Mouse (Mus musculus): ENCODE measurements around the gene Kcnk1. TPM values are rescaled to one million over a fixed set of nuclear protein-coding genes. Genes with fewer than 3 reads are reported as not detected.

The Kcnk1 gene
- polyA plus RNA-seq, 1 experiment from 2014 or later = 19.8 TPM

DNA sequence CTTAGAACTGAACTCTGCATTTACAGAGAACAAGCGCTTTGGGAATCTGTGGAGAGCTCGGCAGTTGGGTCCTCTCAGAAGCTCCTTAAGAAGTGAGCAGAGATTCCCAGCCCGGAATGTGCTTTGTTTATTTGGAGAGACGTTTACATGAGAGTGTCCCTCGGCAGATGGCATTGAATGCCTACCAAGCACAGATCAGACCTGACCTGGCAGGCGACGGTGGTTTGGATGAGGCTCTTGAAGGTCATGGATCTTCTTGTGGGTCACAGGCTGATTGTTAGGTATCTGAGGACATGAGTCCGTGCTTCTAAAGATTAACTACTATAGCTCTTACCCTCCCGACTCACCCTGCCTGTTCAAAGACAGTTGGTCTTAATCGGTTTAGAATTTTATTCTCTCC, 67.9 kb downstream of the Kcnk1 start:
- no peaks in the 10 kb centered on the region for H3K27me3 ChIP-seq
- WGBS = 79% methylated on average over 10 of the region's 10 CpGs

GRCm38 (mm10) chr8:126063832-126064409, 69.0 kb downstream of the Kcnk1 start:
- Histone ChIP-seq H3K36me3 (no peaks in the 10 kb centered on the region), H3K9me3 (no peaks in the 10 kb centered on the region), H3K27me3 (no peaks in the 10 kb centered on the region), H3K9ac (no peak overlapping the region), H3K4me1 (no peaks in the 10 kb centered on the region), H3K4me3 (no peak overlapping the region), H3K4me2 (no peak overlapping the region), H3K27ac (no peak overlapping the region)
- no peak for ATAC-seq (ENCODE audit: insufficient number of reproducible peaks, insufficient read depth, low FRiP score, low TSS enrichment, low read depth)
- WGBS = 75% methylated on average over 9 of the region's 9 CpGs

More for the DNA sequence above, 67.9 kb downstream of the Kcnk1 start:
- H3K36me3 ChIP-seq = no peaks in the 10 kb centered on the region
- H3K4me2 ChIP-seq = no peak overlapping the region
- ATAC-seq (ENCODE audit: insufficient number of reproducible peaks, insufficient read depth, low FRiP score, low TSS enrichment, low read depth) = no peak
- H3K4me1 ChIP-seq = no peaks in the 10 kb centered on the region
- H3K4me3 ChIP-seq = no peak overlapping the region
- no peaks in the 10 kb centered on the region for H3K9me3 ChIP-seq
- no peak overlapping the region for H3K9ac ChIP-seq
- H3K27ac ChIP-seq = no peak overlapping the region

DNA sequence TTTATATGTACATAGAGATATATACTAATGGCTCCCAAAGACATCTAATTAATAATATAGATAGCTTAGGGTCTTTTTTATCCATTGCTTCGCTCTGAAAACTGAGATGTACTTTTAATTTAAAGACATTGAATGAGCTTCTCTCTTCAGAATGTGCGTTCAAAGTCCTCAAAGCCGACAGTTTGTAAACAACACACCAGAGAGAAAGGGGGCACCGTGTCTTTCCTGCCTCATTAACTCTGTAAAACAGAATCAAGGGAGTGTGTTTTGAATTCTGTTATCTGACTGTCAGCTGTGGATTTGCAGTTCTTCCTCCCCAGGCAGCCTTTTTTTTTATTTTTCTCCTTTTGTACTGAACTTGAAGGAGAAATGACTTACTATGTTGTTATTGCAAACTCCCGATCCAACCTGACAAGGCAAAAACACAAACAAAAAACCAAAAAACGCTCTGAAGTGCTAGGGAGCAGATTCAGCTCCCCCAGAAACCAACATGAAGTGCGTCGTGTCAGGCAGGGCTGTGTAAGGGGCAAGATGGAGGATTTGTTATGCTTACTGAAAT, 69.7 kb downstream of the Kcnk1 start:
- H3K9me3 ChIP-seq = no peaks in the 10 kb centered on the region
- H3K27ac ChIP-seq = no peak overlapping the region
- H3K4me2 ChIP-seq = no peak overlapping the region
- no peaks in the 10 kb centered on the region for H3K27me3 ChIP-seq
- H3K4me1 ChIP-seq = no peaks in the 10 kb centered on the region
- H3K36me3 ChIP-seq = no peaks in the 10 kb centered on the region
- no peak for ATAC-seq (ENCODE audit: insufficient number of reproducible peaks, insufficient read depth, low FRiP score, low TSS enrichment, low read depth)
- 58% methylated on average over 8 of the region's 8 CpGs for WGBS
- no peak overlapping the region for H3K9ac ChIP-seq
- H3K4me3 ChIP-seq = no peak overlapping the region

- 47% methylated on average over 6 of the region's 6 CpGs for WGBS
- Histone ChIP-seq H3K9ac (no peak overlapping the region), H3K4me1 (no peaks in the 10 kb centered on the region), H3K27me3 (no peaks in the 10 kb centered on the region), H3K27ac (no peak overlapping the region), H3K36me3 (no peaks in the 10 kb centered on the region), H3K4me2 (no peak overlapping the region), H3K4me3 (no peak overlapping the region), H3K9me3 (no peaks in the 10 kb centered on the region)
- no peak for ATAC-seq (ENCODE audit: insufficient number of reproducible peaks, insufficient read depth, low FRiP score, low TSS enrichment, low read depth)
These were observed 72.3 kb downstream of the Kcnk1 start for GRCm38 (mm10) chr8:126067306-126067705.

DNA sequence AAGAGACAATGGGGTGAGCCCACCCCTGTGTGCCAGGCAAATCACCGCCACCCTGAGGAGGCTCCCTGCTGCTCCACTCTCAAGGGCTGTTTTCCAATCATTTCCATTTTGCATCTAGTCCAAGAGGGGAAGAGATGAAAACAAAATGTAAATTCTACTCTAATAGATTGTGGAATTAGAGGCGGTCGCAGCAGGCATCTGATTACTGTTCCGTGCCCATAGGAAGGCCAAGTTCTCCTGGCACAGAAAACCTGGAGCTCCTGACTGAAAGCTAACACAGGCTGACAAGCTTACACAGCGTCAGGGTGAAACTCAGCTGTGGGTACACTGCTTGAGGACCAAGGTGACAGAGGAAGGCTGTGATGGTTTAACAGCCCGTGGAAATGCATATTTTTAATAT, 73.2 kb downstream of the Kcnk1 start:
- no peak for ATAC-seq (ENCODE audit: insufficient number of reproducible peaks, insufficient read depth, low FRiP score, low TSS enrichment, low read depth)
- 80% methylated on average over 6 of the region's 6 CpGs for WGBS

GRCm38 (mm10) chr8:126072678-126073077, 77.7 kb downstream of the Kcnk1 start:
- Histone ChIP-seq H3K4me2 (0 out of 2 replicates have a peak overlapping the region, but pooled peaks have one; percentile 32), H3K27me3 (no peaks in the 10 kb centered on the region), H3K4me3 (no peak overlapping the region), H3K9me3 (no peaks in the 10 kb centered on the region), H3K4me1 (peaks cover 10% of the 10 kb centered on the region), H3K36me3 (no peaks in the 10 kb centered on the region), H3K9ac (no peak overlapping the region), H3K27ac (0 out of 2 replicates have a peak overlapping the region, but pooled peaks have one; percentile 55)
- ATAC-seq (ENCODE audit: insufficient number of reproducible peaks, insufficient read depth, low FRiP score, low TSS enrichment, low read depth) = no peak
- 55% methylated on average over 5 of the region's 5 CpGs for WGBS

More for the DNA sequence above, 73.2 kb downstream of the Kcnk1 start:
- Histone ChIP-seq H3K27me3 (no peaks in the 10 kb centered on the region), H3K36me3 (no peaks in the 10 kb centered on the region), H3K4me2 (no peak overlapping the region), H3K4me1 (peaks cover 4% of the 10 kb centered on the region), H3K27ac (no peak overlapping the region), H3K9me3 (no peaks in the 10 kb centered on the region), H3K9ac (no peak overlapping the region), H3K4me3 (no peak overlapping the region)

DNA sequence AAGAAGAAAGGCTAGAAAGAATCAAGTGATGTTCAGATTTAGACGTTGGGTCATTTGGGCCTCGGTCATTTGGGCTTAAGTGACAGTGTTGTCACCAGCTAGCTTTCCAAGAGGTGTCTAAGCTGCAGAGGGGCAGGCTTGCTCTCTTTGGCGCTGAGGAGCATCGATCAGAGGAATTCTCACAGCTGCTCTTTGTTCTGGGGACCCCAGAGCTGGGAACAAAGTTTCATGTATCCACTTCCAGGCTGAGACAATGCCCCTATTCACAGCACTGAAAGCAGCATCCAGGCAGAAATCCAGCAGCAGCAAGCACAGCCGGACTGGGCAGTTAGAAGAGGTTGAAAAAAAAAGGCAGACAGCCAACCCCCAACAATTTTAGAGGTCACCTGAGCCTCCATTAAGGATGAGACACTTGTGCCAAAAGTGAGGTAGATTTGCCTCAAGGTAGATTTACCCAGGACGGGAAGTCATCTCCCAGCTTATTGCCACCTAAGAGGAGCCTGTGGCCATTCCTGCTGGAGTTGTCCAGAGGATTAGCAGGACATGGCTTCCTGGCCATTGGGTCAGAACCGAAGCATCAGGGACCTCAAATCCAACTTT, 78.3 kb downstream of the Kcnk1 start:
- no peak overlapping the region for H3K4me3 ChIP-seq
- ATAC-seq (ENCODE audit: insufficient number of reproducible peaks, insufficient read depth, low FRiP score, low TSS enrichment, low read depth) = no peak
- H3K9ac ChIP-seq = no peak overlapping the region
- peak overlapping the region; percentile 55; the same call in 1 of the 2 replicates for H3K27ac ChIP-seq
- H3K4me2 ChIP-seq = 0 out of 2 replicates have a peak overlapping the region, but pooled peaks have one; percentile 32
- no peaks in the 10 kb centered on the region for H3K36me3 ChIP-seq
- peaks cover 10% of the 10 kb centered on the region for H3K4me1 ChIP-seq
- no peaks in the 10 kb centered on the region for H3K27me3 ChIP-seq
- no peaks in the 10 kb centered on the region for H3K9me3 ChIP-seq
- WGBS = 17% methylated on average over 7 of the region's 7 CpGs

GRCm38 (mm10) chr8:126074111-126074510, 79.1 kb downstream of the Kcnk1 start:
- Histone ChIP-seq H3K36me3 (no peaks in the 10 kb centered on the region), H3K9me3 (no peaks in the 10 kb centered on the region), H3K4me2 (no peak overlapping the region), H3K9ac (no peak overlapping the region), H3K27me3 (no peaks in the 10 kb centered on the region), H3K27ac (no peak overlapping the region), H3K4me3 (no peak overlapping the region), H3K4me1 (peaks cover 10% of the 10 kb centered on the region)
- ATAC-seq (ENCODE audit: insufficient number of reproducible peaks, insufficient read depth, low FRiP score, low TSS enrichment, low read depth) = no peak
- 76% methylated on average over 1 of the region's 1 CpGs for WGBS

- no peak overlapping the region for H3K9ac ChIP-seq
- no peak for ATAC-seq (ENCODE audit: insufficient number of reproducible peaks, insufficient read depth, low FRiP score, low TSS enrichment, low read depth)
- H3K4me2 ChIP-seq = no peak overlapping the region
- no peaks in the 10 kb centered on the region for H3K27me3 ChIP-seq
- no peak overlapping the region for H3K27ac ChIP-seq
- peaks cover 10% of the 10 kb centered on the region for H3K4me1 ChIP-seq
- 13% methylated on average over 10 of the region's 10 CpGs for WGBS
- H3K9me3 ChIP-seq = no peaks in the 10 kb centered on the region
- H3K36me3 ChIP-seq = no peaks in the 10 kb centered on the region
- no peak overlapping the region for H3K4me3 ChIP-seq
These were observed 80.4 kb downstream of the Kcnk1 start for GRCm38 (mm10) chr8:126075400-126075799.

Other genes with a start within 250 kb of the Kcnk1 start
- 0.17 and 0.37 TPM in 2 replicates for gene Pcnx2, start 96.9 kb upstream of the Kcnk1 start, polyA plus RNA-seq (2015; fragmentation: Nextera tagmentation; extraction: Ambion mirVana)
- gene Map3k21, start 84.7 kb upstream of the Kcnk1 start, polyA plus RNA-seq (2015; fragmentation: Nextera tagmentation; extraction: Ambion mirVana) = 0.10 and 0.14 TPM in 2 replicates

Measured in embryonic facial prominence, embryonic 13.5 days (tissue).